Mouse (Mus musculus): ENCODE measurements around the gene Hist1h4a. TPM values are rescaled to one million over a fixed set of nuclear protein-coding genes. Genes with fewer than 3 reads are reported as not detected.

The Hist1h4a gene
- total and polyA plus RNA-seq, 3 experiments, result 9.8 to 3,025 TPM; not detected in 1

DNA sequence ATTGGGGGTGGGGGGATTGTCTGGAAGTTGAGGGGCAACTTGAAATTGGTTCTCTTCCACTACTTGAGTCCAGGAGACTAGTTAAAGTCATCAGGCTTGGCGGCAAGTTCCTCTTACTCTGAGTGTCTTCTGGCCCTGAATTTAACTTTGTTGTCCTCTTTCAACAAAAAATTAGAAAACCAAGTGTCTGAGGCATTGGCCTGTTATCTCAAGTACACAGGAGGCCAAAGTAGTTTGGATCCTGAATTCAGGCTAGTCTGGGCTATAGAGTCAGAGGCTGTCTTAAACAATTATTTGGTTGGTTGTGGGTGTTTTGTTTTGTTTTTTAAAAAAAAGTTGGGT, 4.1 kb upstream of the Hist1h4a start:
- Histone ChIP-seq H3K9ac (ENCODE audit: control insufficient read depth, low read depth, low read length, poor library complexity, severe bottlenecking) (peak overlapping the region; percentile 85), H3K27ac (ENCODE audit: control insufficient read depth, low read depth, low read length) (peak overlapping the region; percentile 93), H3K79me2 (ENCODE audit: control insufficient read depth, insufficient read depth, low read length, poor library complexity) (no peaks in the 10 kb centered on the region; the same call in 1 of the 2 replicates), H3K9me3 (replicated peaks; ENCODE audit: insufficient read depth, low read length) (no peaks in the 10 kb centered on the region), H3K36me3 (ENCODE audit: control insufficient read depth in 1 of 2, insufficient read depth in 2 of 2, low read length in 2 of 2) (peaks cover 0 to 27% of the 10 kb centered on the region in 2 experiments; a peak in 2 of 4 replicates), H3K4me1 (ENCODE audit: control insufficient read depth in 1 of 2, insufficient read depth in 2 of 2, low read length in 2 of 2) (peaks cover 6 to 18% of the 10 kb centered on the region in 2 experiments), H3K27me3 (ENCODE audit: control insufficient read depth in 1 of 2, insufficient read depth in 2 of 2, low read length in 2 of 2) (no peaks in the 10 kb centered on the region), H3K4me3 (ENCODE audit: control insufficient read depth in 1 of 2, insufficient read depth in 1 of 2, low read depth in 2 of 2, low read length in 2 of 2) (peak overlapping the region in 1 of 2 experiments; percentile 41; a peak in 2 of 4 replicates)
- DNase-seq (ENCODE audit: low read depth, low spot score), result peak; percentile 85
- TF ChIP-seq TAL1 (IDR thresholded peaks at IDR 0.05; ENCODE audit: low read length), result peak; percentile 75
- no peak for TF ChIP-seq MYB (IDR thresholded peaks at IDR 0.05; ENCODE audit: low read depth, low read length)

DNA sequence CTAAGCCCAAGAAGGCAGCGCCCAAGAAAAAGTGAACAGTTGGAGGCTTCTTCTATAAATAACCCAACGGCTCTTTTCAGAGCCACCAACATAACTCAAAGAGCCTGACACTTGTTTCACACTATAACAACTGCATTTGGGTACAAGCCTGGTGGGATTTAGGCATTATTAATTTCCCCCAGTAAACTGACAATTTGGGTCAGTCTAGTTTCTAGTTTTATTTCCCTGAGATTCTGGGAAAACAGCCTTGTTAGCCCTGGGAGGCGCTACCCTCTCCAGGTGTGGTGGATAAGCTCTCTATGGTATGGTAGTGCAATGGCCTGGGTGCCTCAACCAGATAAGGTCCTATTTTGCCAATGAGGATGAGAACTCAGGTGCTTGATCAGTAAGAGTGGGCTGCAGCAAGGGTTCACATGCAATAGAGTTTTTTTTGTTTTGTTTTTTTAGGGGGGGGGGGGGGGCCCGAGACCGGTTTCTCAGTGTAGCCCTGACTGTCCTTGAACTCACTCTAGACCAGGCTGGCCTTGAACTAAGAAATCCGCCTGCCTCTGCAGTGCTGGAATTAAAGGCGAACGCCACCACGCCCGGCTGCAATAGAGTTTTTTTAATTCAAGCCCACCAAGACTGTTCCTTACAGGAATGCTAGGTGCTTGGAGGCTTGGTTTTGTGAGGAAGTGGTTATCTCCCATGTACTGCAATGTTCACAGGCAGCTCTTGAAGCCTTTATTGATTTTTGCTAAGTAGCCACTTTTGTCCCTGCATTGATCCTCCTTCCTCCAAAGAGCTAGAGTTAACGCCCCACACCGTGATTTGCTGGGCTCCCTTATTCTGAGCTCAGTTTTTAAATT, 3.5 kb upstream of the Hist1h4a start:
- TF ChIP-seq POLR2AphosphoS5 (IDR thresholded peaks at IDR 0.05; ENCODE audit: borderline replicate concordance, low read depth, low read length) (peak; percentile 68; the same call in 1 of the 2 replicates), POLR2A (IDR thresholded peaks at IDR 0.05; ENCODE audit: control insufficient read depth in 1 of 2, insufficient read depth in 1 of 2, low read depth in 1 of 2, low read length in 2 of 2, poor library complexity in 1 of 2) (peak; percentile 75 to 83), ZMIZ1 (IDR thresholded peaks at IDR 0.05; ENCODE audit: low read depth, low read length) (no peak), NRF1 (IDR thresholded peaks at IDR 0.05; ENCODE audit: insufficient read depth, low read depth, low read length, poor library complexity, severe bottlenecking) (no peak), JUND (IDR thresholded peaks at IDR 0.05; ENCODE audit: low read depth, low read length) (no peak), TAL1 (IDR thresholded peaks at IDR 0.05; ENCODE audit: low read length) (peak; percentile 51; the same call in 1 of the 2 replicates)
- Histone ChIP-seq H3K9me3 (replicated peaks; ENCODE audit: insufficient read depth, low read length) (no peaks in the 10 kb centered on the region), H3K79me2 (ENCODE audit: control insufficient read depth, insufficient read depth, low read length, poor library complexity) (no peaks in the 10 kb centered on the region; the same call in 1 of the 2 replicates), H3K4me1 (ENCODE audit: control insufficient read depth in 1 of 2, insufficient read depth in 2 of 2, low read length in 2 of 2) (peaks cover 6 to 17% of the 10 kb centered on the region in 2 experiments), H3K27ac (ENCODE audit: control insufficient read depth, low read depth, low read length) (peak overlapping the region; percentile 93), H3K9ac (ENCODE audit: control insufficient read depth, low read depth, low read length, poor library complexity, severe bottlenecking) (peak overlapping the region; percentile 85), H3K27me3 (ENCODE audit: control insufficient read depth in 1 of 2, insufficient read depth in 2 of 2, low read length in 2 of 2) (no peaks in the 10 kb centered on the region), H3K36me3 (ENCODE audit: control insufficient read depth in 1 of 2, insufficient read depth in 2 of 2, low read length in 2 of 2) (peaks cover 0 to 30% of the 10 kb centered on the region in 2 experiments; a peak in 2 of 4 replicates), H3K4me3 (ENCODE audit: control insufficient read depth in 1 of 2, insufficient read depth in 1 of 2, low read depth in 2 of 2, low read length in 2 of 2) (peak overlapping the region; percentile 5 to 41)
- DNase-seq (ENCODE audit: low read depth, low spot score), result peak; percentile 88

DNA sequence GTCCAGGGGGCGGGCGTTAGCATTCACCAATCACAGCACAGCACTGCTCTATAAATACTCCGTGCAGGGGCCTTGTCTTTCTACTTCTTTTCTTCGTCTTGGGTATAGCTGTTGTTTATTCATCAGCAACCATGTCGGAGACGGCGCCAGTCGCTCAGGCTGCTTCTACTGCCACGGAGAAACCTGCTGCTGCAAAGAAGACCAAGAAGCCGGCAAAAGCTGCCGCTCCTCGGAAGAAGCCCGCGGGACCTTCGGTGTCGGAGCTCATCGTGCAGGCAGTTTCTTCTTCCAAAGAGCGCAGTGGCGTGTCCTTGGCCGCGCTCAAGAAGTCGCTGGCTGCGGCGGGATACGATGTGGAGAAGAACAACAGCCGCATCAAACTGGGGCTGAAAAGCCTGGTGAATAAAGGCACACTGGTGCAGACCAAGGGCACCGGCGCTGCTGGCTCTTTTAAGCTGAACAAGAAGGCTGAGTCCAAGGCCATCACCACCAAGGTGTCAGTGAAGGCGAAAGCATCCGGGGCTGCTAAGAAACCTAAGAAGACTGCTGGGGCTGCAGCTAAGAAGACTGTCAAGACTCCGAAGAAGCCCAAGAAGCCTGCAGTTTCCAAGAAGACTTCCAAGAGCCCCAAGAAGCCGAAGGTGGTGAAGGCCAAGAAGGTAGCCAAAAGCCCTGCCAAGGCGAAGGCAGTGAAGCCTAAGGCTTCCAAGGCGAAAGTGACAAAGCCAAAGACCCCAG, 2.7 kb upstream of the Hist1h4a start, which contains the start of gene Hist1h1a:
TSS of gene Hist1h1a (plus strand) at position 81 of the 738 bp plus-strand sequence.
- no peaks in the 10 kb centered on the region for H3K9me3 ChIP-seq (replicated peaks; ENCODE audit: insufficient read depth, low read length)
- H3K79me2 ChIP-seq (ENCODE audit: control insufficient read depth, insufficient read depth, low read length, poor library complexity), result no peaks in the 10 kb centered on the region; the same call in 1 of the 2 replicates
- H3K4me3 ChIP-seq (ENCODE audit: control insufficient read depth in 1 of 2, insufficient read depth in 1 of 2, low read depth in 2 of 2, low read length in 2 of 2), result peak within 1 kb of the TSS; percentile 5 to 41
- DNase-seq (ENCODE audit: low read depth, low spot score), result peak; percentile 95
- H3K27ac ChIP-seq (ENCODE audit: control insufficient read depth, low read depth, low read length), result peak within 1 kb of the TSS; percentile 98
- peak within 1 kb of the TSS; percentile 85 for H3K9ac ChIP-seq (ENCODE audit: control insufficient read depth, low read depth, low read length, poor library complexity, severe bottlenecking)
- peaks cover 0 to 35% of the 10 kb centered on the region in 2 experiments; a peak in 2 of 4 replicates for H3K36me3 ChIP-seq (ENCODE audit: control insufficient read depth in 1 of 2, insufficient read depth in 2 of 2, low read length in 2 of 2)
- H3K27me3 ChIP-seq (ENCODE audit: control insufficient read depth in 1 of 2, insufficient read depth in 2 of 2, low read length in 2 of 2), result no peaks in the 10 kb centered on the region
- H3K4me1 ChIP-seq (ENCODE audit: control insufficient read depth in 1 of 2, insufficient read depth in 2 of 2, low read length in 2 of 2), result peaks cover 4 to 18% of the 10 kb centered on the region in 2 experiments
- TF ChIP-seq MEF2A (IDR thresholded peaks at IDR 0.05; ENCODE audit: extremely low read depth, insufficient replicate concordance, low read depth, low read length, poor library complexity, severe bottlenecking), result no peak
- no peak for TF ChIP-seq MAX (IDR thresholded peaks at IDR 0.05; ENCODE audit: low read length)
- TF ChIP-seq POLR2A (IDR thresholded peaks at IDR 0.05; ENCODE audit: control insufficient read depth in 1 of 2, insufficient read depth in 1 of 2, low read depth in 1 of 2, low read length in 2 of 2, poor library complexity in 1 of 2), result peak; percentile 95 to 99
- TF ChIP-seq ETS1 (IDR thresholded peaks at IDR 0.05; ENCODE audit: low read depth, low read length), result no peak
- TF ChIP-seq MXI1 (IDR thresholded peaks at IDR 0.05; ENCODE audit: low read depth, low read length), result no peak
- TF ChIP-seq JUND (IDR thresholded peaks at IDR 0.05; ENCODE audit: low read depth, low read length), result no peak
- TF ChIP-seq USF1 (IDR thresholded peaks at IDR 0.05; ENCODE audit: low read depth, low read length), result no peak
- peak; percentile 99 for TF ChIP-seq TBP (IDR thresholded peaks at IDR 0.05; ENCODE audit: low read depth, low read length)
- peak; percentile 98; the same call in 1 of the 2 replicates for TF ChIP-seq POLR2AphosphoS5 (IDR thresholded peaks at IDR 0.05; ENCODE audit: borderline replicate concordance, low read depth, low read length)
- TF ChIP-seq MYB (IDR thresholded peaks at IDR 0.05; ENCODE audit: low read depth, low read length), result no peak
- no peak for TF ChIP-seq GABPA (IDR thresholded peaks at IDR 0.05; ENCODE audit: low read depth, low read length)
- TF ChIP-seq CTCF (IDR thresholded peaks at IDR 0.05 in 2 of 3, conservative IDR thresholded peaks at IDR 0.05 in 1 of 3; ENCODE audit: control insufficient read depth in 1 of 3, insufficient read depth in 1 of 3, low read depth in 2 of 3, low read length in 3 of 3, poor library complexity in 1 of 3, severe bottlenecking in 1 of 3), result 0 out of 6 replicates have a peak, but pooled peaks of 1 of the 3 experiments have one; percentile 8
- TF ChIP-seq RAD21 (IDR thresholded peaks at IDR 0.05; ENCODE audit: low read depth, low read length), result no peak
- no peak for TF ChIP-seq KAT2A (conservative IDR thresholded peaks at IDR 0.05; ENCODE audit: low read depth, low read length)
- TF ChIP-seq ELF1 (IDR thresholded peaks at IDR 0.05; ENCODE audit: low read depth, low read length), result no peak
- no peak for TF ChIP-seq EP300 (IDR thresholded peaks at IDR 0.05; ENCODE audit: low read depth in 1 of 2, low read length in 2 of 2)
- TF ChIP-seq ZNF384 (IDR thresholded peaks at IDR 0.05; ENCODE audit: low read depth, low read length), result no peak

Data from MEL (cell line).